Mouse (Mus musculus): ENCODE measurements around the gene Scml4.
A peak's percentile ranks its signal among the peaks of the same experiment; 100 is the strongest.

Gene Scml4

DNA sequence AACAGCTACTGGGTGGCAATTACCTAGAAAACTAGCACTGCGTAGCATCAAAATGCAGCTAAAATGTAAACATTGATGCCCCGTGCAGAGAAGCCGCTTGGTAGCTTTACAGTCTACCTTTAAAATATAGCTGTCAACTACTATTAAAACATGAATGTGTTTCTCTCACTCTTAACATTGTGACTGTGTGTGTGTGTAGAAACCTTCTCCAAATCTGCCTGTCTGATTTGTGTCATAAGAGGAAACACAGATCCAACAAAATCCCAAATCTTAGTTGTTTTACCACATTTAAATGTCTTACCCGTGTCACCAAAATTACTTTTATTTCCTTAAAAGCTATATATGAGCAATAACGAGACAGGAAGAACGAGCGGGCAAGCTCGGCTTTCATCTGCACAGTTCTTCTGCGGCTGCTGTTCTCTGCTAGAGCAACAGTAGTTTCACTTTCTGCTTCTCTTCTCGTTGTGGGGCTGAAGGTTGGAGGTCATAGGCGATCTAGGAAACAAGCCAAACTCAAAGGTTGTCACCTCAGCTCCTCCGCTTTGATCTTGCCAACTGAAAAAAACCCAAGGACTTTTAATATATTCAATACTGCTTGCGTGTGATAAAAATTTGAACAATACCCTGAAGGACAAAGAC, 2.1 kb downstream of the Scml4 start:
- peak; percentile 50 for DNase-seq (ENCODE audit: low spot score)

DNA sequence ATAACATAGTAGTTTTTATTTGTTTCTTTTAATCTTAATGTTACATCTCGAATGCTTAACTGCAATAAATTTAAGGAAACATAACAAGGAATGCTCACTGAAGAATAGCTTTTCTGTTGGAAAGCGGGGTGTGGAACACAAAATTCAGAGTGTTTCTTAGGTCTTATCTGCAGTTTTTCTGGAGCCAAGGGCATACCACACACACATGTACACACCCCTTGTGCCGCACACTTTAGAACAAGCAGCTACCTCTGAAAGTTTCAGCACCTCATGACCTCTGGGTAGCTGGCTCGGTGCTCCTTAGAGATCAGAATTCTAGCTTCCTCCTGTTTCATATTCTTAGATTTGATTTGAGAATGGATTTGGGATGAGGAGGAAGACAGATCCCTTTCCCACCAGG, 2.6 kb downstream of the Scml4 start:
- DNase-seq (ENCODE audit: low spot score) = no peak

DNA sequence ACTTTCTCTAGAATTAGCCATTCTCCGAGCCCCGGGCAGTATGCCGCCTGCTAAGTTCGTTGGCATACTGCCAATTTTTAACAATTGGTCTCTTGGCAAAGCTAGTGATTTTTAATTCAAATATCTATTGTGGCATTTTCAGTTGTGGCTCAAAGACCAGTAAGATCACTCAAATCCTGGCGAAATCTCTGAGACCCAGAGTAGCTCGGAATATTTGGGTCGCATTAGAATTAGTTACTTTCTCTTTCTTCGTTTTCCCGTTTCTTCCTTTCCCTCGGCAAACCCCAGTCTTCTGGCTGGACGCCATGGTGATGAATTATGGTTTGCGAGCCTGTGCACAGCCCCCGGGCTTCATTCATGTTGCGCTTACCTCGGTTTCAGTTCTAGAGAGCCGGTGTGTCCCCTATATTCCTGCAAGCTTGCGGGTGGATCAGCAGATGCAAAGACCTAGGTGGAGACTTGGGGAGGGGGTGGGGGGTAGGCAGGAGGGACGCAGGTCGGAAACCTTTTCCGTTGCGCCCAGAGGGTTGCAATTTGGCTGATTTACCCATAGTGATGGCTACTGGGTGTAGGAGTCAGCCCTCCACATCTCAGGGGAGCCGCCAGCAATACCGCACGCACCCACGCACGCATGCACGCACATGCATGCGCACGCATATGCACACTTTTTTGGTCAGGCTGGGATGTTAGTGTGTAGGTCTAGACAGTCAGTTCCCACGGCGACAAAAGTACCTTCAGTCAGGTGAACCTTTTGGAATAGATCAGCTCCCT, 3.6 kb downstream of the Scml4 start:
- DNase-seq (ENCODE audit: low spot score) = peak; percentile 82

DNA sequence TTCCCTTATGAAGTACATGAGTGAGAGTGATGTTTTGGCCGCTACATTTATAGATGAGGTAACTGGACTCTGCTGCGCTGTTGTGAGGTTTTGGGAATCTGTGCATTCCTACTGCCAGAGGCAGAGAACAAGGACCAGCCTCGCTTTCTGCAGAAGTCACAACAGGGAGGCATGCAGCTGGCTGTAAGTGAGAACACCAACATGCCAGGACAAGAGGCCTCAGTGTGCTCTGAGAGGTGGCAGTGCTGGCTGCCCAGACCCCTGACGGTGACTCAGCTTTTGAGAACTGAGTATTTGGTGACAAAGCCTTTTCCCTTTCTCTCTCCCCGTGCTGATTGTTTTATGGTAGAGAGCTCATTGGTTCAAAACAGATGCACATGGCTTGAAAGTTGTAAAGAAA, 4.5 kb downstream of the Scml4 start:
- peak; percentile 40 for DNase-seq (ENCODE audit: low spot score)

DNA sequence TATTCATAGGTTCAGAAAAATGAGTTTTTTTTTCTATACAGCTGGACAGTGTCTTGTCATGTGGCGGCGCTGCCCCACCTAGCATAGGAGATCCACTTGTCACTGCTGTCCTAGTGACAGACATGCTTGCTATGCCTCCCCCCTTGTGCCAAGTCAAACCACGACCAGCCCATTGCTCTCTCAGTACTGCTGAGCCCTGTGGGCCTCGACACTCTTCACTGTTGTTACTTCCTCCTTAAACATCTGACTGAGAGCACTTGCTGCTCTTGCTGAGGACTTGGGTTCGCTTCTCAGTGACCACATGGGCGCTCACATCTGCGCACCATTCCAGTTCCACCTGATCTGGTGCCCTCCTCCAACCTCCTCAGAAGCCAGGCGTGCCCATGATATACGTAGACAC, 8.2 kb downstream of the Scml4 start:
- no peak for DNase-seq (ENCODE audit: low spot score)

DNA sequence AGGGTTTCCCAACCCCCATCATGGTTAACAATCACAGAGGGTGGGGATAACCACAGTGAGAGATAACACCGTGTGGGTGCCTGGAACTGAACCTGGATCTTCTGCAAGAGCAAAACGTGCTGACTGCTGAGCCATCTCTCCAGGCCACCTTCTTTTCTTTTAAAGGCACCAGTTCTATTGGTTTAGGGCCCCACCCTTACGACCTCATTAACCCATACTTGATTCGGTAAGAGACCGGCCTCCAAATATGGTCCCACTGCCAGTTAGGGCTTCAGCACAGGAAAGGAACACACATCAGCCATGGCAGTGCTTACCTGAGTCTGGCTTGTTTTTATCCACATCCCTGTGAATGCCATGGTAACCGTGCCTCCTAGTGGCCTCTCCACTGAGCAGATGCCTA, 9.3 kb downstream of the Scml4 start:
- DNase-seq (ENCODE audit: low spot score) = no peak

DNA sequence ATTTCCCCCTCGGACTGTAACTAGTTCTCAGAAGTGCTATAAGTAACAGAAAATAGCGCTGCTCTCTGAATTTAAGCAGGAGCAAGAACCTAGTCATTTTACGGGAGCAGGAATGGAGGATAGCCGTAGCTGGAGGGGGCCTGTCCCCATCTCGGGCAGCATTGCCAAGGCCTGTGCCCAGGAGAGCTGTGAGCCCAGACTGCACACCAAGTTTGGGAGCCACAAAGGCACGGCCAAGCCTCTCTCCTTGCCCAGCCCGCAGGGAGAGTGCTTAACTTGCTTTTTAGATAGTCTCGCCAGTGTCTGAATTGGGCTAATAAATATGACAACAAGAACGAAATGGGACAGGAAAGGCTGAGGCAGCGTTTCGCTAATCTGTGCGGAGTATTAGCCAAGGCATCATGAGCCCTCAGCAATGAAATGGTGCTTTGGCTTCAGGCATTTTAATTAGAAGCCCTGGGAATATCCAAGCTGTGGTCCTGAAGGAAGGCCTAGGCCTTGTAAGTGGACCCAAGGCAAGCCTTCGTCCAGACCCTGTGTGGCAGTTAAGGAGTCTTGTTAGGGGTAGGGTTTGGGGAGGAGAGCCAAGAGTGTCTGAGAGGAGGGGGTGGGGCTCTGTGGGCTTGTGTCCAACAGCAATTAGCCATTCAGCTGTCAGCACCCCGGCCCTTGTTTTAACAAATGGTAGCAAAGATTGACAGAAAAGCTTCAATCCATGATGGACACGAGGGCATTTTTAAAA, 12.3 kb downstream of the Scml4 start:
- no peak for DNase-seq (ENCODE audit: low spot score)

DNA sequence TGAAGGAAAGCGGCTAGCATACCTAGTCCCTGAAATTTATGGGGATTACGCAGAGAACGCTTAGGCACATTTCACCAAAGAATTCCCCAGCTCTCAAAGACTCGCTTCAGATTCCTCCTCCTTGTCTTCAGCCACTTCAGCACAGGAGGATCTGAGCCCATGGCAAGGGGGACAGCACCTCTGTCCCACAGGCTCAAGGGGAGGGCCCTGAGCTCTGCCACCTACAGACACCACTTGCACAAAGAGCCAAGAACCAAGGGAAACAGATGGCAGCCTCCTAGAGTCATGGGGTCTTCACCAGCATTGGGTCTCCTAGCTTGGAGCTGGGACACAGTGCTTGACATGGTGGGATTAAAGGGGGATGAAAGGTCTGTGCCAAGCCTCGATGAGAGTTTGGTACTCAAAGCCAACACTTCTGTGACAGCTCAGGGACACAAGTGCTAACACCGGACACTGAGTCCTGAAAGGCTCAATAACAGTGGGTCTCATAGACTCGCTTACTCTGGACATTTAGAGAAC, 13.0 kb downstream of the Scml4 start:
- DNase-seq (ENCODE audit: low spot score) = no peak

DNA sequence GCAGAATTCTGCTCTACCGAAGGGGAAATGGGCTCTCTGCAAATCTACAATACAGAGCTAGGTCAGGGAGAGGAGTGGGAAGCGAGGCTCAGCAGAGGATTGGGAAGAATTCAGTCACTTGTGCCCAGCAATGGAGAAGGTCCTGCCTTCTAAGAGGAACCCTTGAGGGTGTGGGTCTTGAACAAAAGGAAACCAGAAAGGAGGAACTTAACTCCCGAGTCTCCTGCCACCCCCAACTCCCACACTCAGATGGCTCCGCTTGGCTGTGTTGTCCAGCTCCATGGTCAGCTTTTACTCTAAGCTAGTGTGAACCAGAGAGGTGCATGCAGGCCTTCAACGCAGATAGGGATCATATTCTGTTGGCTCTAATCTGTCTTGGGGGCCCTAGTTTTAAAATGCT, 16.0 kb downstream of the Scml4 start:
- DNase-seq (ENCODE audit: low spot score) = no peak

DNA sequence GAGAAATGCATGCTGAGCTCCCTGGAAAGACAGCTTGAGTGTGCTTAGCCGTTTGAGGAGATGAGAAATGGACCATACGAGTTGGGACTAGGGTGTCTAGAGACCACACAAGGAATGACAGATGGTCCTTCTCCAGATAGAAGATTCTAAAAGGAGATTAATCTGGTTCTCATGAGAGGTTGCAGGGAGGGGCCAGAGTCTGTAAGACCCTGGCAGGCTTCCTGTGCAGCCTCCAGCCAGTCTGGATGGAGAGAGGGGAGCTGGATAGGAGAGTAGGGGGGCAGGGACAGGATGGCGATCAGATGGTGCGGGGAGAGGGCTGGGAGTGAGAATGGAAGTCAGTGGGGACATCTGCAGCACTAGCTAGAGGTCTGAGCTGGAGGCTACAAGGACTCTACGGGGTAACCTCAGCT, 19.1 kb downstream of the Scml4 start:
- DNase-seq (ENCODE audit: low spot score) = no peak

DNA sequence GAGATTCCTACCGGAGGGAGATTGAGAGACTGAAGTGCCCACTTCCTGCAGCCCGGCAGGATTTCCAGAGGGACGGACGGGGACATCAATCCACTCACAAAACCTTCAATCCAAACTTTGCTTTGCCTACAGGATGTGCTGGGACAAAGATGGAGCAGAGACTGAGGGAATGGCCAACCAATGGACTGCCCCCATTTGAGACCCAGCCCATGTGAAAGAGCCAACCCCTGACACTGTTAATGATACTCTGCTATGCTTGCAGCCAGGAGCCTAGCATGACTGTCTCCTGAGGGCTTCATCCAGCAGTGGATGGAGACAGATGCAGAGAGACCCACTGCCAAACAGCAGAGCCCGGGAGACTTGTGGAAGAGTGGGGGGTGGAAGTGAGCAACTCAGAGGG, 19.5 kb downstream of the Scml4 start:
- no peak for DNase-seq (ENCODE audit: low spot score)

DNA sequence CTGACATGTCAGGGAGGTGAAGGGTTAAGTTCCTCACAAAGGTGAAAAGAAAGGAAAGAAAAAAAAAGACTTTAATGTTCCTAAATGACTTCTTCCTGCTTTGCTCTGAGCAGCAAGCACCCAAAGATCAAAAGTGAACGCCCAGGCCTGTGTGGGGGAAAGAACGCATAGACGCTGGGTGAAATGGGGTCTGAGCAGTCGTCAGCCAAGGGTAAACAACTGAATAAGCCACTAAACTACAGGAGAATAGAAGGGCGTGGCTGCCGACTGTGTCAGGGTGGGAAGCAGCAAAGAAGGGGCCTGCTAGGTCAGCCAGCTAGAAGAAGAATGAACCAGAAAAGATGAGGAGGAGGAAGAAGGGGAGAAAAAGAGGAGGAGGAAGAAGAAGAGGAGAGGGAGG, 26.9 kb downstream of the Scml4 start:
- DNase-seq (ENCODE audit: low spot score) = no peak

DNA sequence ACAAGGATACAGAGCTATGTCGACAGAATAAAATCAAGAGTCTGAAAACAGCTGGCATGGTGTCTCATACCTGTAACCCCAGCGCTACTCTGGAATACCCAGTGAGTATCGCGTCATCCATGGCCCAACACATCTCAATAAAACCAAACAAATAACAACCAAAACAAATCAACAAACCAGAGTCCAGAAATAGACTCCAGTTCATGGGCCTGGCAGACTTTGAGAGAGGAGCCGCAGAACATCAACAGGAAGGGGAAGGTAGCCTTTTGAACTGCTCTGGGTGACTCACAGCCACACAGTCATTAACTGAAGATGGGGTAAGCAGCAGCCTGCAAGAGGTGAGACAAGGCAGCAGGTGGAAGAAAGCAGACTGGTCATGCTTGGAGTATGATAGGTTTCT, 28.1 kb downstream of the Scml4 start:
- DNase-seq (ENCODE audit: low spot score) = no peak

DNA sequence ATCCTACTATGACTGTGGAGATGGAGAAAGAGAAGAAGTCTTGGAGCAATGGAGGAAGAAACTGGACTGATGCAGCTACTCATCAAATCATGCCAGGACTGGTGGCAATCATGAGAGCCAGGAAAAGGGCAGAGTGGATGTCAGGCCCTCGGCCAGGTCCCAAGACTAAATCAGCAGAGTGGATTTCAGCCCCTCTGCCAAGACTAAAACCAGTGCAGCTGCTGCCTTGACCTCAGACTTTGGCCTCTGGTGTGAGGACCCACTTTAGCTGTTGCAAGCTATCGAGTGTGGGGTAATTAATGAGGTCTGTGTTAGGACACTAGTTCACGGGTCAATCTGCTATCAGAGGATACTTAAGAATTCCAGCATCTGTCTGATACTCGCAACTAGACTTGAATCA, 30.2 kb downstream of the Scml4 start:
- no peak for DNase-seq (ENCODE audit: low spot score)

DNA sequence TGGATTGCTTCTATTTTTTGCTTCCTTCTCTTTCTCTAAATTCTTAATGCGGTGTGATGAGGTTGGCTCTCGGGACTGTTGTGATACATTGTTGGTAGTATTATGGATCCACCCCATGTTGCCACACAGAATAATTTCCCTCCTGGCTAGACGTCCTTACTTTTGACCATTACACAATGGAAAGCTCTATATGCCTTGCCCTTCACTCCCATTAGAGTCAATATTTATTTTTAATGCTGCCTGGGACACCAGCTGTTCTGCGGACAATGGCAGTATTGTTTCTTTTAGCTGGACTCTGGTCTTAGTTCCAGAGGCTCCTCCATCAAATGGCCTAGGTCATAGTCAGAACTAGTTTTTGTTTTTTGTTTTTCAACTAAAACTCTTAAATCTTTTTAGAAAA, 32.1 kb downstream of the Scml4 start:
- no peak for DNase-seq (ENCODE audit: low spot score)

DNA sequence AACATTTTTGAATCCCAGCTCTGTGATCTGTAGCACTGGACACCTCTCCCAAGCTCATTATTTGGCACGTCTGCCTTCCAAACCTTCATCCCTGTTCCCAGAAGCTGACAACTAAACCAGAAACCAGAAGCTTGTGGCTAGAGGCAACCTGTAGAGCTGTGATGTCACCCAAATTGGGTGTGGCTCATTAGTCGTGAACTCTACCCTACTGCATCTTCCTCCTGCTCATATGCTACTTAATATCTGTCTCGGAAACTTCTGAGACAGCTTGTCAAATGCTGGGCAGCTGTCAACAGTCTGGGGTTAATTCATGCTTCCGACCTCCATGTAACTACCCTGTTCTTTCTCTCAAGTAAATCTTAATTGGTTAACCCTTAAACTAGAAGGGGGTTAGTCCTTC, 32.8 kb downstream of the Scml4 start:
- DNase-seq (ENCODE audit: low spot score) = no peak

DNA sequence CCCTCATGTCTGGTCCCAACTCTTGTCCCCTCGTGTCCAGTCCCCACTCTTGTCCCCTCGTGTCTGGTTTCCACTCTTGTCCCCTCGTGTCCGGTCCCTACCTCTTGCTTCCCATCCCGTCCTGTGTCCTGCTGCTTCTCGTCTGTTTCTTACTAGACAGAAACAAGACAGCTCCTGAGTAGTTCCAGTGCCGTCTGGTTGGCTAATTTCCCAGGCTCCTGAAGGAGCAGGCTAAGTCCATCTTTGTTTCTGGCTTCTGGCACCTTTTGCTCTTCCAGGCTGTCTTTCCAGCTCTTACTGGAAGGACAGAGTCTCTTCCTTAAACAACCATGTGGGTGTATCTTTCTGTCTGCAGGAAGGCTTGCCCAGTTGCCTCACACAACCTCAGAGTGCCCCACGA, 33.7 kb downstream of the Scml4 start:
- no peak for DNase-seq (ENCODE audit: low spot score)

DNA sequence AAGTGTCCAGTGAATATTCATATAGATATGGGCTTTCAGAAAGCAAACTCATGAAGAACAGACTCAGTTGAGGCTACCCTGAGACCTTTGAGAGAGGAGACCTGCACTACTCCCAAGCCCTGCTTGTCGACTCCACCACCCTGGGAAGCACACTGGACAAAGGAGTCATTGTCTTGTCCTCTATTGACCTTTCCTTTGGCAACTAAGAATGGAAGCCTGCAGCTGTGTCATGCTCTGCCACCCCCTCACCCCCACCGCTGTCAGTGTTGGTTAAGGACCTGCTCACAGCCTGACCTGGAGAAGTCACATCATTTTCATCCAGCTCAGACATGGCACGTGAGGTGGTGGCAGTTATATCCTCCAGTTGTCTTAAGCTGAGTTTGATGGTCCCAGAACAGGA, 34.1 kb downstream of the Scml4 start:
- peak; percentile 62 for DNase-seq (ENCODE audit: low spot score)

DNA sequence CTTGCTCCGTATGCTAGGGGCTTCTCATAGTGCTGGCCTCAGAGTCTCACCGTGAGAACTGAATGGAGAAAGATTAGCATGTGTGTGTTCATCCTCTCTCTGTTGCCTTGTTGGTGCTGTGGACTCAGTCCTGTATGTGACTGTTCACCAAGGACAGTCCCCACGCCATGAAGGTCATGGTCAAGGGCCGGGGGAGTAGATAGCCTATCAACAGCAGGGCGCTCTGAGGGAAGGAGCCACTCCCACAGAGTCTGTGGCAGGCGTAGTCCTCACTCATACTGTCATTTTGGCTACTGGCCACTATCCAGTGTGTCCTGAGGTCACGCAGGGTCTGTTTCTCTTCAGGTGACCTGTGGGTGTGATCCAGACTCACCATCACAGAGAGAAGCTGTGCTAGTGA, 34.5 kb downstream of the Scml4 start:
- peak; percentile 68 for DNase-seq (ENCODE audit: low spot score)

DNA sequence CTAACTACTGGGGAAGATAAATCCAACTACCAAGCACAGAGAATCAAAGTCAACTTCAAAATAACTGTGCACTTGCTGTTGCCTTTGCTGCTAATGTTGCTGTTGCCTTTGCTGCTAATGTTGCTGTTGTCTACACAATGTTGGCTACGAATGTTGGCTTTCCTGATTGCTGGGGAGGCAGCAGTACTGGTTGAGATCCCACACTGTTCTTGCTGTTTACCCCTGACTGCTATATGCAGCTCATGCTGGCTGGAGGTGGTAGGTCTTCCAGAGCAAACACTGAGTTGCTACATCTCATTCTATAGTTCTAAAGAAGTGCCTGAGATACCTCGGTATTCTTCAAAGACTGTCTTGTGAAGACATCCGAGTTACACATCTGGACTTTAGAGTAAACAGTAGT, 36.5 kb downstream of the Scml4 start:
- no peak for DNase-seq (ENCODE audit: low spot score)

DNA sequence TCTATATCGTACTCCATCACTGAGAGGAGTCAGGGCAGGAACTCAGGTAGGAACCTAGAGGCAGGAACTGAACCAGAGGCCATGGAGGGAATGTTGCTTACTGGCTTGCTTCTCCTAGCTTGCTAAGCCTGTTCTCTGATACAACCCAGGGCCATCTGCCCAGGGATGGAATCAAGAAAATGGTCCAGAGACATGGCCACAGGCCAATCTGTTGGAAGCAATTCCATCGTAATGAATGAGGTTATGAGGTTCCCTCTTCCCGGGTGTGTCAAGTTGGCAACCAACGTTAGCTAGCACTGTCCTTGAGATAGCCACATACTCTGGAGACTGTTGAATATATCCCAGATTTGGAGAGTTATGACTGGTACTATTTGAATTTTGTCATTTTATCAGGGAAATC, 37.0 kb downstream of the Scml4 start:
- no peak for DNase-seq (ENCODE audit: low spot score)

DNA sequence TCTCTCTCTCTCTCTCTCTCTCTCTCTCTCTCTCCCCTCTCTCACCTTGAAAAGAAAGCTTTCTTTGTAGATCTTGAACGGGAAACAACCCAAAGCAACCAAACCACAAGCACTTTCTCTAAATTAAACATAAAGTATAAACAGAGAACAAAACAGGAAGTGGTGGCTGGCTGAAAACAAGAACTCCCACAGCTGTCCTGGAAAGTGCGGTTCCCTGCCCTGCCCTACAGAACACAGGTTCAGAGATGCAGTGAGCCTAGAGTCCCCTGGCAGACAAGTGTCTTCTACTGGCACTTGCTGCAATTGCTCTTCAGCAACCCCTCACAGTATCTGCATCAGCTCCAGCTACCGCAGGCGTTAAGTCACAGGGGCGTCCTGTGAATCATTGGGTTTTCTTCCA, 37.5 kb downstream of the Scml4 start:
- no peak for DNase-seq (ENCODE audit: low spot score)

DNA sequence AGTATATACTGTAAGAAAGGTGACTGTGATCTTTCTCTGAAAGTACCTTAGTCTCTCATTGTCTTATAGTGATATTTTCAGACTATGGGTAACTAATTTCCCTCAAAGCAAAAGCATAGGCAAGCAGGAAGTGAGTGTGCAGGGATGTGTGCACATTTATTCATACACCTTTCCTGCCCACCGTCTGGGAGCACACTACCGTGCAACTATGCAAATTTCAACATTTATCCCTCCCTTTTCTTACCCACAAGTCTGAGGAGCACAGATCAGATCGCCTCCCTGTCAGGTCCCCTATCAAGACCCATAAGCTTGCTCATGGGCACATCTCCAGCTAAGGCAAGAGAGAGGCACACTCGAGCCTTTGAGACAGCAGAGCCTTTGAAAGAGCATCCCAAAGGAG, 41.2 kb downstream of the Scml4 start:
- no peak for DNase-seq (ENCODE audit: low spot score)
